Mouse (Mus musculus): ENCODE measurements around the gene Stac. TPM values are rescaled to one million over a fixed set of nuclear protein-coding genes. Genes with fewer than 3 reads are reported as not detected.
A peak's percentile ranks its signal among the peaks of the same experiment; 100 is the strongest.

The Stac gene
- polyA plus RNA-seq, 1 experiment from 2014 or later: 1.8 TPM

- H3K4me3 ChIP-seq (ENCODE audit: low read depth, low read length): no peak overlapping the region
- H3K27me3 ChIP-seq (ENCODE audit: control insufficient read depth, insufficient read depth, low read length): no peaks in the 10 kb centered on the region
- no peaks in the 10 kb centered on the region for H3K9me3 ChIP-seq (ENCODE audit: control insufficient read depth, low read length)
- no peak overlapping the region for H3K27ac ChIP-seq (ENCODE audit: low read depth, low read length)
- ATAC-seq (ENCODE audit: insufficient read depth, low FRiP score, low TSS enrichment) (no peak), DNase-seq (ENCODE audit: low spot score) (no peak)
- H3K36me3 ChIP-seq (ENCODE audit: control insufficient read depth, insufficient read depth, low read length): no peaks in the 10 kb centered on the region
- H3K9ac ChIP-seq (ENCODE audit: low read length): no peak overlapping the region
- no peaks in the 10 kb centered on the region; the same call in 1 of the 2 replicates for H3K4me1 ChIP-seq (ENCODE audit: control insufficient read depth, insufficient read depth, low read length)
- H3K4me2 ChIP-seq (ENCODE audit: low read depth): no peak overlapping the region
- WGBS: 83% methylated on average over 8 of the region's 8 CpGs
Observed at GRCm38 (mm10) chr9:111550963-111551321, 139.2 kb downstream of the Stac start.

- Histone ChIP-seq H3K27me3 (ENCODE audit: control insufficient read depth, insufficient read depth, low read length) (no peaks in the 10 kb centered on the region), H3K4me1 (ENCODE audit: control insufficient read depth, insufficient read depth, low read length) (no peaks in the 10 kb centered on the region; the same call in 1 of the 2 replicates), H3K4me2 (ENCODE audit: low read depth) (no peak overlapping the region), H3K9ac (ENCODE audit: low read length) (no peak overlapping the region), H3K9me3 (ENCODE audit: control insufficient read depth, low read length) (no peaks in the 10 kb centered on the region), H3K36me3 (ENCODE audit: control insufficient read depth, insufficient read depth, low read length) (no peaks in the 10 kb centered on the region), H3K27ac (ENCODE audit: low read depth, low read length) (no peak overlapping the region), H3K4me3 (ENCODE audit: low read depth, low read length) (no peak overlapping the region)
- ATAC-seq (ENCODE audit: insufficient read depth, low FRiP score, low TSS enrichment): no peak
- DNase-seq (ENCODE audit: low spot score): no peak
- 85% methylated on average over 21 of the region's 21 CpGs for WGBS
Observed at GRCm38 (mm10) chr9:111550281-111550962, 139.7 kb downstream of the Stac start.

- ATAC-seq (ENCODE audit: insufficient read depth, low FRiP score, low TSS enrichment) (no peak), DNase-seq (ENCODE audit: low spot score) (no peak)
- no peak overlapping the region for H3K27ac ChIP-seq (ENCODE audit: low read depth, low read length)
- H3K4me2 ChIP-seq (ENCODE audit: low read depth): no peak overlapping the region
- H3K27me3 ChIP-seq (ENCODE audit: control insufficient read depth, insufficient read depth, low read length): no peaks in the 10 kb centered on the region
- no peak overlapping the region for H3K4me3 ChIP-seq (ENCODE audit: low read depth, low read length)
- H3K9ac ChIP-seq (ENCODE audit: low read length): no peak overlapping the region
- WGBS: 83% methylated on average over 6 of the region's 6 CpGs
- H3K36me3 ChIP-seq (ENCODE audit: control insufficient read depth, insufficient read depth, low read length): no peaks in the 10 kb centered on the region
- H3K4me1 ChIP-seq (ENCODE audit: control insufficient read depth, insufficient read depth, low read length): no peaks in the 10 kb centered on the region
- H3K9me3 ChIP-seq (ENCODE audit: control insufficient read depth, low read length): no peaks in the 10 kb centered on the region
Observed at GRCm38 (mm10) chr9:111542663-111543062, 147.5 kb downstream of the Stac start.

GRCm38 (mm10) chr9:111535445-111536064, 154.6 kb downstream of the Stac start:
- H3K9ac ChIP-seq (ENCODE audit: low read length): no peak overlapping the region
- 68% methylated on average over 8 of the region's 8 CpGs for WGBS
- H3K4me2 ChIP-seq (ENCODE audit: low read depth): no peak overlapping the region
- H3K36me3 ChIP-seq (ENCODE audit: control insufficient read depth, insufficient read depth, low read length): no peaks in the 10 kb centered on the region
- no peaks in the 10 kb centered on the region for H3K27me3 ChIP-seq (ENCODE audit: control insufficient read depth, insufficient read depth, low read length)
- H3K4me1 ChIP-seq (ENCODE audit: control insufficient read depth, insufficient read depth, low read length): no peaks in the 10 kb centered on the region
- H3K27ac ChIP-seq (ENCODE audit: low read depth, low read length): no peak overlapping the region
- DNase-seq (ENCODE audit: low spot score) (no peak), ATAC-seq (ENCODE audit: insufficient read depth, low FRiP score, low TSS enrichment) (no peak)
- no peak overlapping the region for H3K4me3 ChIP-seq (ENCODE audit: low read depth, low read length)
- H3K9me3 ChIP-seq (ENCODE audit: control insufficient read depth, low read length): no peaks in the 10 kb centered on the region

- Histone ChIP-seq H3K9me3 (ENCODE audit: control insufficient read depth, low read length) (no peaks in the 10 kb centered on the region), H3K9ac (ENCODE audit: low read length) (no peak overlapping the region), H3K4me1 (ENCODE audit: control insufficient read depth, insufficient read depth, low read length) (no peaks in the 10 kb centered on the region), H3K4me3 (ENCODE audit: low read depth, low read length) (no peak overlapping the region), H3K27me3 (ENCODE audit: control insufficient read depth, insufficient read depth, low read length) (no peaks in the 10 kb centered on the region), H3K36me3 (ENCODE audit: control insufficient read depth, insufficient read depth, low read length) (no peaks in the 10 kb centered on the region), H3K27ac (ENCODE audit: low read depth, low read length) (no peak overlapping the region), H3K4me2 (ENCODE audit: low read depth) (no peak overlapping the region)
- ATAC-seq (ENCODE audit: insufficient read depth, low FRiP score, low TSS enrichment) (0 out of 2 replicates have a peak, but pooled peaks have one; percentile 35), DNase-seq (ENCODE audit: low spot score) (no peak)
- WGBS: 46% methylated on average over 7 of the region's 7 CpGs
Observed at GRCm38 (mm10) chr9:111534744-111535423, 155.3 kb downstream of the Stac start.

GRCm38 (mm10) chr9:111523871-111524270, 166.3 kb downstream of the Stac start:
- H3K9me3 ChIP-seq (ENCODE audit: control insufficient read depth, low read length): no peaks in the 10 kb centered on the region
- no peak overlapping the region for H3K27ac ChIP-seq (ENCODE audit: low read depth, low read length)
- WGBS: 95% methylated on average over 3 of the region's 3 CpGs
- H3K4me2 ChIP-seq (ENCODE audit: low read depth): no peak overlapping the region
- no peaks in the 10 kb centered on the region for H3K36me3 ChIP-seq (ENCODE audit: control insufficient read depth, insufficient read depth, low read length)
- no peak for DNase-seq (ENCODE audit: low spot score)
- H3K4me1 ChIP-seq (ENCODE audit: control insufficient read depth, insufficient read depth, low read length): no peaks in the 10 kb centered on the region
- no peak for ATAC-seq (ENCODE audit: insufficient read depth, low FRiP score, low TSS enrichment)
- no peaks in the 10 kb centered on the region for H3K27me3 ChIP-seq (ENCODE audit: control insufficient read depth, insufficient read depth, low read length)
- H3K4me3 ChIP-seq (ENCODE audit: low read depth, low read length): no peak overlapping the region
- no peak overlapping the region for H3K9ac ChIP-seq (ENCODE audit: low read length)

GRCm38 (mm10) chr9:111523111-111523510, 167.0 kb downstream of the Stac start:
- Histone ChIP-seq H3K36me3 (ENCODE audit: control insufficient read depth, insufficient read depth, low read length) (no peaks in the 10 kb centered on the region), H3K4me1 (ENCODE audit: control insufficient read depth, insufficient read depth, low read length) (no peaks in the 10 kb centered on the region), H3K9ac (ENCODE audit: low read length) (no peak overlapping the region), H3K27ac (ENCODE audit: low read depth, low read length) (no peak overlapping the region), H3K4me2 (ENCODE audit: low read depth) (no peak overlapping the region), H3K4me3 (ENCODE audit: low read depth, low read length) (no peak overlapping the region), H3K9me3 (ENCODE audit: control insufficient read depth, low read length) (no peaks in the 10 kb centered on the region), H3K27me3 (ENCODE audit: control insufficient read depth, insufficient read depth, low read length) (no peaks in the 10 kb centered on the region)
- no peak for DNase-seq (ENCODE audit: low spot score)
- 91% methylated on average over 11 of the region's 11 CpGs for WGBS
- ATAC-seq (ENCODE audit: insufficient read depth, low FRiP score, low TSS enrichment): no peak

- no peaks in the 10 kb centered on the region for H3K27me3 ChIP-seq (ENCODE audit: control insufficient read depth, insufficient read depth, low read length)
- no peaks in the 10 kb centered on the region for H3K9me3 ChIP-seq (ENCODE audit: control insufficient read depth, low read length)
- H3K27ac ChIP-seq (ENCODE audit: low read depth, low read length): no peak overlapping the region
- no peaks in the 10 kb centered on the region for H3K36me3 ChIP-seq (ENCODE audit: control insufficient read depth, insufficient read depth, low read length)
- H3K4me3 ChIP-seq (ENCODE audit: low read depth, low read length): no peak overlapping the region
- no peaks in the 10 kb centered on the region for H3K4me1 ChIP-seq (ENCODE audit: control insufficient read depth, insufficient read depth, low read length)
- H3K9ac ChIP-seq (ENCODE audit: low read length): no peak overlapping the region
- 92% methylated on average over 7 of the region's 7 CpGs for WGBS
- no peak overlapping the region for H3K4me2 ChIP-seq (ENCODE audit: low read depth)
- no peak for ATAC-seq (ENCODE audit: insufficient read depth, low FRiP score, low TSS enrichment)
- no peak for DNase-seq (ENCODE audit: low spot score)
Observed at GRCm38 (mm10) chr9:111522226-111522625, 167.9 kb downstream of the Stac start.

Measured in neural tube, embryonic 11.5 days (tissue).